Mouse (Mus musculus) cerebellum, postnatal 36 days (tissue): ENCODE results near the gene Bsg.
"Not testable (repeated sequence)": the region's sequence is repeated elsewhere in the genome, so short reads cannot be mapped to it uniquely, and the experiment has no call there.

Source experiments
- DNase-seq, 2 experiments: peaks; one replicate each; pipeline ENCODE4 v3.0.0; 2021 to 2022; ENCODE audit warnings: mixed read lengths in 2 of 2

Bsg gene

DNA sequence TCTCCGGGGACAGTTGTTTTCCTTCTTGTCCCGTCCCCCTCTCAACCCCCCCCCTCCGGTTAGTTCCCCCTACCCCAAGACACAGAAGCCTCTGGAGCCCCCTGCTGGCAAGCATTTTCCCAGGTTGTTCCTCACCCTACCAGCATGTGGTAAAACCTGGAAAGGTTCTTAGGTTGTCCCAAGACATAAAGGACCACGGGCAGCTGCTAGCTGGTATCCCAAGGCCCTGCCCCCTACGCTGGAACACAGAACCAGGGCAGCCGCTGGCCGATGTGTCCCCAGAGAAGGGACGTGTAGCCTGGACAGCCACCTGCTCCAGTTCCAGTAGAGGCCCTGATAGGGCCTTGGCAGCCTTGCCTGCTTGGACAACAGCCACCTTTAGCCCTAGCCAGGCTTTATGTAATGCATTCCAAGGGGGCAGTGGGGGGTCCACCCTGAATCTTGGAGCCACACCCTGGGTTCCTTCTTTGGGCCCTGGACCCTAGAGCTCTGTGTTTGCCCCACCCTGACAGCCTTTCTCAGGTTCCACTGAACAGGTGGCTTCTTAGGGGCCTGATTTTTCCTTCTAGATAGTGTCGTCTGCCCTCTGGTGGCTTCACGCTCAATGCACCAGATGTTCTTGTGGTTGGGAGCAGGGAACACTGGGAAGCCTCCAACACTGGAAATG lies 21.2 kb upstream of the Bsg start:
- DNase-seq: peak; percentile 41 to 50

DNA sequence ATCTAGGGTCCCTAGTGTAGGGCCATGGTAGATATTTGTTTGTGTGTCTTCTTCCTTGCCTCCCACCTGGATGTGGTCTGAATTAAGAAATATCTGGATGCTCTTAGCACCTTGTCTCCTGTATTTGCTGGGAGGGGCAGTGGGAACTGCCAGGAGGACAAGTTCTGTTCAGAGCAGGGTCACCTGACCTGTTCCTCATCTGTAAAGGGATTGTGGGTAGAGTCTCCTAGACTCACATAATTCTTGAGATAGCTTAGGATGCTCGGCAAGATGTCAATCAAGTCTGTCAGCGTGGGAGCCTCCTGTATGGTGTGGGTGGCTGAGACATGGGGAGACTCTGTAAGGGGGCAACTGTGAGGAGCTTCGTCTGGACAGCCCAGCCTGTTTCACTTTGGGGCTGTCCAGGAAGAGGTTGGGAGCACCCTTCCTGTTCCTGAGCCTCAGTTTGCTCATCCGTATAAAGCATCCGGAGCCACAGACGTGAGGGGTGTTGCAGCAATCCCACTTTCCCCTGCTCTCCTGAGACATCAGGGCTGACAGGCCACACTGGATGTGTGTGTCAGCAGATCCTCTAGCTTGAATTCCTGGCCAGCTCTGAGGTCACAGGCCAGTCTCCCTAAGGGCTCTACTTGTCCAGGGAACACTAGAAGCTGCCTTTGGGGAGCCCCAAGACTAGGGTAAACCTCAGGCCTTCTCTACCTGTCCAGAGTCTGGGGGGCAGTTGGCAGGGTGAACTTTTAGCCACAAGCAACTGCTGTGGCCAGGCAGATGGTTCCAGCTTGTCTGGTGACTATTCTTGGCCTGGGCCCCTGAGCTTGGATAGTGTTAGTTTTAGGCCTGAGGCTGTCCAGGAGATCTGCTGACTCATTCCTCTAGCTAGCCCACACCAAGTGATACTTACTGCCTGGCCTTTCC lies 20.3 kb upstream of the Bsg start:
- no peak for DNase-seq

DNA sequence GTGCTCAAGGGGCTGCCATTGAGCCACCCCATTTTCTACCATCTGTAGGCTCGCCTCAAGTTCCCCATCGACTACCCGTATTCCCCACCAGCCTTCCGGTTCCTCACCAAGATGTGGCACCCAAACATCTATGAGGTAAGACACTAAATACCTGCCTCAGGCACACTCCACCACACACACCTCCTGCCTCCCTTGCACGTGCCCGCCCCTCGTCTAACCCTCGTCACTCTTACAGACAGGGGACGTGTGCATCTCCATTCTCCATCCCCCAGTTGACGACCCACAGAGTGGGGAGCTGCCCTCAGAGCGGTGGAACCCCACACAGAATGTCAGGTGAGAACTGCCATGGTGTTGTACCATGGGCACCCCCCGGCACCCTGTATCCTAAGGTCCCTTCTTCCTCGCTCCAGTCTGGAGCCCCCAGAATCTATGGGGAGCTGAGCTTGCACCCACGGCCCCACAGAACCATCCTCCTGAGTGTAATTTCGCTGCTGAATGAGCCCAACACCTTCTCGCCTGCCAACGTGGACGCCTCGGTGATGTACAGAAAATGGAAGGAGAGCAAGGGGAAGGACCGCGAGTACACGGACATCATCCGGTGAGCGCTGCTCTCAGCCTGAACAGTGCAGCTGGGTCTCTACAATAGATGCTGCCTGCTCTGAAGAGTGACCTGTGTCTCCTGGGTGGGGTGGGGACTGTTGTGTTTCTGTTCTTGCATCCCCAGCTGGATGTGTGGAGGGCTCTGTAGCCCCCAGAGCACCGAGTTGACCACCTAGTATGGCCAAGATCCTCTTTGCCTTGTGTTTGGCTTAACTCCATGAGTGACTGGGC lies 19.3 kb upstream of the Bsg start:
- no peak for DNase-seq

DNA sequence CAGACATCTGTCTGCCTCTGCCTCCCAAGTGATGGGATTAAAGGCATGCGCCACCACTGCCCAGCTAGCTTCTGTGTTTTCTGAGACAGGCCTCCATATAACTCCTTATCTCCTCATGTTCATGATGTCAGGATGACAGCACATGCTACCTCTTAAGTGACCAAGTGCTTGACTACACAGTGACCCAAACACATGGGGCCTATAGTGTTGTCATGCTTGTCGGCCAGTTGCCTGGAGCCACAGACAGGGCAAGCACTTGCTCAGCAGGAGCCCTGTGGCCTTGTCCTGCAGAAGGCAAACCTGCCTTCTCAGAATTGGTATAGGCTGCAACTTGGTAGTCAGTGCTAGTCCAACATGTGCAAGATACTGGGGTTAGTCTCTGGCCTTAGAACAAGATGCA lies 18.1 kb upstream of the Bsg start:
- no peak for DNase-seq

- DNase-seq: no peak
These were observed 17.6 kb upstream of the Bsg start for GRCm38 (mm10) chr10:79686691-79687090.

DNA sequence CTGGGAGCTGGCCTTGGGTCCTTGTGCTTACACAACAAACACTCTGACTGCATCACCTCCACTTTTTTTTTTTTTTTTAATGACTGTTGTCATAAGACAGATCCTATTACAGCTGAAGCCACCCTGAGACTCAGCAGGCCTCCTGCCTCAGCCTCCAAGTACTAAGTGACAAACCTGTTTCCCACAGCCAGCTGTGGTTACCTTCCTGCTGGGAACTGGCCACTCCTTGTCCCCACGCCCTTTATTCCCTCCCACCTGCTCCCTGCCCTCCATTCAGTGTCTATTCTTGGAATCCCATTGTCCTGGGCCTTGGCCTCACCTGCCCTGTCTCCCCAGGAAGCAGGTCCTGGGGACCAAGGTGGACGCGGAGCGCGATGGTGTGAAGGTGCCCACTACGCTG lies 16.8 kb upstream of the Bsg start:
- DNase-seq: no peak

DNA sequence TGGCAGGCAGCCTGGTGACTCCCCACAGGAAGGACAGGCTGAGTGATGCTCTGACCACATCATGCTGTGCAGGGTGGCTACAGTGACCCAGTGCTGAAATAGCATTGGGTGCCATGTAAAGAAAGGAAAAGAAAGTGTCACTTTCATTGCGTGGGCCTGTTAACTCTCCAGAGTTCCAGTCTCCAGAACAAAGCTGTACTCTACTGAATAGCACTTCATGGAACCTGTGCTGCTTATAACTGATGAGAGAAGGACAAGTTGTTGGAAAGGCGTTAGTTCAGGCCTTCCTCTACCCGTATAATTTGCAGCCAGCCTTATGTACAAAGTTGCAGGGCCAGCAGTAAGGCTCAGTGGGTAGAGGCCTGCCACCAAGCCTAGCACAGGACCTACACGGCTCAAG lies 15.6 kb upstream of the Bsg start, which contains the start of gene Gzmm:
Gene Gzmm (plus strand): TSS at position 301 of the 400 bp plus-strand sequence.
- DNase-seq: no peak

- DNase-seq: no peak
These were observed 15.1 kb upstream of the Bsg start for GRCm38 (mm10) chr10:79689178-79689577.

- DNase-seq: no peak
These were observed 12.2 kb upstream of the Bsg start for GRCm38 (mm10) chr10:79691986-79692548.

- DNase-seq: no peak
These were observed 10.5 kb upstream of the Bsg start for GRCm38 (mm10) chr10:79693580-79694378.

GRCm38 (mm10) chr10:79694379-79694655 lies 10.0 kb upstream of the Bsg start:
- DNase-seq: no peak

- DNase-seq: peak; percentile 76 to 86
These were observed 8.8 kb upstream of the Bsg start for GRCm38 (mm10) chr10:79695231-79696128.

GRCm38 (mm10) chr10:79696129-79696651 lies 8.1 kb upstream of the Bsg start:
- no peak for DNase-seq

GRCm38 (mm10) chr10:79697916-79698315 lies 6.4 kb upstream of the Bsg start:
- peak; percentile 90 to 92 for DNase-seq

DNA sequence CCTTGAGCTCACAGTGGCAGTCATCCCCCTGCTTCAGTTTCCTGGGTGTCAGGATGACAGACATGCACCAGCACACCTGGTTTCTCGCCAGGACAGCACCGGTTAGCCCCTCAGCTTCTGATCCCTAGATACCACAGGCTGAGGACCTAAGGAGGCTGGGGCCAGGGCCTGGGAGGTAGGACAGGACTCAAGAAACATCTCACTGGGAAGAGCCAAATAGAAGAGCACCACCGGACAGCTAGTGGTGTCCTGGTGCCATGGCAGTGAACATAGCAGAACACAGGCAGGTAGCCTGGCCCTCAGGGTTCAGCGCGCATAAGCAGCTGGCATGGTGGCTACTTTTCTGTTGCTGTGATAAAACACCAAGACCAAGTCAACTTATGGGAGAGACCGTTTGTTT lies 5.8 kb upstream of the Bsg start:
- DNase-seq: no peak

DNA sequence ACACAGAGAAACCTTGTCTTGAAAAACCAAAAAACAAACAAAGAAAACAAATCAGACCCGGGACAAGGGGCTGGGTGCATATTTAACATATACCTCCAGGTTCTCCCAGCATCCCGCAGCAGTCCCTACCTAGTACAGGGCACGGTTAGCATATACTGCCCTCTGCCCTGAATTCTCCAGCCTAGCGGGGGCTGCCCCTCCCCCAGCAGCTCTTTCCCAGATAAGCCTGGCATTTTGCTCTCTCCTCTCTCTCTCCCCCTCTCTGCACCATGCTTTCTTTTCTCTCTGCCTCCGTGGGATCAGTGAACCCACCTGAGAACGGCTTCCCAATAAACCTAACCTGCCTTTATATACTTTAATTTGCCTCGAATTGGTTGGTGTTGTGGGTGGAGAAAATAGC lies 3.6 kb upstream of the Bsg start:
- no peak for DNase-seq

- DNase-seq: no peak
These were observed 2.7 kb upstream of the Bsg start for GRCm38 (mm10) chr10:79701443-79702129.

- DNase-seq: not testable (repeated sequence)
These were observed 1.3 kb upstream of the Bsg start for GRCm38 (mm10) chr10:79702970-79703369.

DNA sequence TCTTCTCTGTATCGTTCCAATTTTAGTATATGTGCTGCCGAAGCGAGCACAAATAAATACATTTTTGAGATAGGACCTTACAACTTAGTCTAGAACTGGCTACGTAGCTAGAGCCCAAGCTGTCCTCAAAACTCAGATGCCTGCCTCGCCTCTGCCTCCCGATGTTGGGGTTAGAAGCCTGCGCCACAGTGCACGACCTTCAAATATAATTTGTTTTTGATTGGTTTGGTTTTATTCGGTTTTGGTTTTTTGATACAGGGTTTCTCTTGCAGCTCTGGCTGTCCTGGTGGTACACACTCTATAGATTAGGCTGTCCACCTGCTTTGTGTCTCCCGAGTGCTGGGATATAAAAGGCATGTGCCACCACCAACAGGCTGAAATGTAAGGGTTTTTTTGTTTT lies 750 bp upstream of the Bsg start:
- DNase-seq: no peak

DNA sequence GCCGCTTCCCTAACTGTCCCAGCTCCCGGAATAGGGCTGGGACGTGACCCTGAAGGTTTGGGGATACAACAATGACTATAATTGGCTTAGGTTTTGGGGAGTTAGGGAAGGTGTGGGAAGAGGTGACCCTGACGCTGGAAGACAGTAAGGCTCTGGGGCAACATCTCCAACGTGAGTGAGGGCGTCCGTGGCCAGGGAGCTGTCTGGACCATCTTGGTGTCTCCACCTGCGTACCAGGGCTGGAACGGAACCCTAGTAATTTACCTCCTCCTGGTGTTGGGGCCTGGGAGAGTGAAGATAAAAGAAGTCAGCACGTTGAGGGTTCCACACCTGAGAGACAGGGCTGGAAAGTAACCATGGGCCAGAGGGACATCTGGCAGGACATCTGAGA lies 674 bp downstream of the Bsg start:
- DNase-seq: no peak
